Mouse (Mus musculus) lung, postnatal 0 days (tissue): ENCODE measurements at regions not wholly inside any gene's neighbourhood (a gene's known extent, or its start where the extent isn't known, plus 50 kb on each side); places are given as distances from the start of the nearest gene placed in this dataset.

ENCODE experiments used
- CTCF ChIP-seq: IDR thresholded peaks from 2 replicates; pipeline ENCODE4 v1.5.1; 2016; ENCODE audit warnings: antibody characterized with exemption, mild to moderate bottlenecking
- EP300 ChIP-seq: IDR thresholded peaks from 2 replicates; pipeline ENCODE4 v1.6.1; 2016; ENCODE audit warnings: antibody characterized with exemption, mild to moderate bottlenecking, control low read depth

DNA sequence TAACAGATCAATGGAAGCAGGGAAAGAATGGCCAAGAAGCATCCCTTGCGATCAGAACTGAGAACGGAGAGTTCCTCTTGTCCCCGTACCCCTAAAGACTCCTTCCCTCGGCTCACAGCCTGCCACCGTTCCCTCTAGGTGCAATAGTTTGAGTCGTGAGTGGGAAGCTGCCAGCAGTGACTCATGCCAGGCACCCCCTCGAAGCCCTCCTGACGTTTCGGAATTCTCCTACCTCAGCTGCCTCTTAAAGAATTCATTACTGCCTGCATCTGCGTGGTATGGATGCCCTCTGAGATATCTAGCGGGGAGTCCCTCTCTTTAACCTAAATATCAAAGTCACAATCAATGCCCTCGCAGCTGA lies 92.2 kb upstream of the Spon1 start:
- no peak for TF ChIP-seq CTCF
- no peak for TF ChIP-seq EP300
